Mouse (Mus musculus) CH12.LX (cell line): ENCODE results near the gene Gm29866.
"Not testable (repeated sequence)": the region's sequence is repeated elsewhere in the genome, so short reads cannot be mapped to it uniquely, and the experiment has no call there.

Source experiments
- ETS1 ChIP-seq: conservative IDR thresholded peaks from 2 replicates; pipeline ENCODE4 v1.6.1; 2012; ENCODE audit warnings: low read depth, mild to moderate bottlenecking, inconsistent platforms, low read length, improper control_type of control experiment, moderate library complexity
- MAFK ChIP-seq: IDR thresholded peaks from 2 replicates; pipeline ENCODE4 v1.6.1; 2011; ENCODE audit warnings: low read length, improper control_type of control experiment; ENCODE audit not compliant: insufficient replicate concordance
- POLR2A ChIP-seq: IDR thresholded peaks from 2 replicates; pipeline ENCODE4 v1.6.1; 2011; ENCODE audit warnings: low read depth, mild to moderate bottlenecking, improper control_type of control experiment, low read length
- RCOR1 ChIP-seq: conservative IDR thresholded peaks from 2 replicates; pipeline ENCODE4 v1.6.1; 2012; ENCODE audit warnings: low read depth, mild to moderate bottlenecking, inconsistent platforms, low read length, improper control_type of control experiment
- TCF12 ChIP-seq: IDR thresholded peaks from 2 replicates; pipeline ENCODE4 v1.6.1; 2014; ENCODE audit warnings: low read depth, mild to moderate bottlenecking, inconsistent platforms, low read length, improper control_type of control experiment

DNA sequence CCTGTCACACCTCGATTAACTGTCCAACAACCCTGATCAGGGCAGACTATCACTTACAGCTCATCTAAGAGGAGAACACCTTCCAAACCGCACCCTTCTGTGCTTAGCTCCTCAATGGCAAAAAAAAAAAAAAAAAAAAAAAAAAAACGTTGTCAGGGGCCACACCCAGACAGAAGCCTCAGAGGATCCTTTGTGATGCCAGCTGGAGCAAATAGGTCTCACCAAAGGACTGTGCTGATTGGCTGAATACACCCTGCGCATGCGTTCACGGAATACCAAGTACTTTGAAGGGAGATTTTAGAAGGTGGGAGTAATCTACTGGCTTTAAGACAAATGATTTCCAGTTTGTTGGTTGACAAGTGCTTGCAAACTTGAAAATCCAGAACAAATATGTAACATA lies at the start of gene Gm29866:
- TF ChIP-seq RCOR1, TCF12, ETS1, POLR2A, MAFK: not testable (repeated sequence)
